In genomic region chr16:55807505-55807932, GRCm38 (mm10) we compare ENCODE assay signal across 12 mouse cellular contexts. TPM values are rescaled to one million over a fixed set of nuclear protein-coding genes. Genes with fewer than 3 reads are reported as not detected.
A peak's percentile ranks its signal among the peaks of the same experiment; 100 is the strongest.
DNase-seq lines count a peak whose midpoint lies in the region; ATAC-seq and TF ChIP-seq lines count a peak whose summit lies in the region.
"Had no signal": no experiment of that assay in that cellular context is flagged by ENCODE, and none has a peak within 500 bp of the region (broad histone marks: within the 10 kb centered on the region; RNA-seq: fewer than 3 reads in every experiment).

No protein-coding gene starts in this region.

- intact Hi-C loops in heart, adult 2 months (cut with DNase I), result no loop called here

- no peaks in the 10 kb centered on the region; the same call in 1 of the 2 replicates for H3K4me1 ChIP-seq in heart, adult 2 months (ENCODE audit: control insufficient read depth, insufficient read depth, low read length)
- peaks cover 3% of the 10 kb centered on the region; the same call in 1 of the 2 replicates for H3K4me1 ChIP-seq in heart, embryonic 11.5 days (ENCODE audit: control insufficient read depth, insufficient read depth, low read length)
- no peaks in the 10 kb centered on the region for H3K4me1 ChIP-seq in midbrain, embryonic 14.5 days (ENCODE audit: control insufficient read depth, insufficient read depth, low read length)
- H3K4me1 ChIP-seq in midbrain, embryonic 10.5 days, result peaks cover 4% of the 10 kb centered on the region; the same call in 1 of the 2 replicates
- no peaks in the 10 kb centered on the region for H3K4me1 ChIP-seq in limb, embryonic 14.5 days (ENCODE audit: control insufficient read depth, insufficient read depth, low read length)
- H3K4me1 ChIP-seq: liver, embryonic 13.5 days; stomach, embryonic 15.5 days had no signal

- H3K27me3 ChIP-seq in heart, adult 2 months (ENCODE audit: control insufficient read depth, insufficient read depth, low read length), result no peaks in the 10 kb centered on the region
- no peaks in the 10 kb centered on the region for H3K27me3 ChIP-seq in heart, embryonic 11.5 days (ENCODE audit: control insufficient read depth, insufficient read depth, low read length)
- no peaks in the 10 kb centered on the region for H3K27me3 ChIP-seq in midbrain, embryonic 14.5 days (ENCODE audit: control insufficient read depth, insufficient read depth, low read length)
- no peaks in the 10 kb centered on the region for H3K27me3 ChIP-seq in midbrain, embryonic 10.5 days (ENCODE audit: low read depth, poor library complexity, severe bottlenecking)
- no peaks in the 10 kb centered on the region for H3K27me3 ChIP-seq in limb, embryonic 14.5 days (ENCODE audit: control insufficient read depth, insufficient read depth, low read length)
- H3K27me3 ChIP-seq: liver, embryonic 13.5 days; stomach, embryonic 15.5 days had no signal

- H3K27ac ChIP-seq in heart, adult 2 months, result no peak overlapping the region
- no peak overlapping the region for H3K27ac ChIP-seq in heart, embryonic 11.5 days (ENCODE audit: low read depth, low read length)
- H3K27ac ChIP-seq in midbrain, embryonic 14.5 days (replicated peaks; ENCODE audit: low read depth, low read length), result no peak overlapping the region
- H3K27ac ChIP-seq in midbrain, embryonic 10.5 days (replicated peaks), result no peak overlapping the region
- H3K27ac ChIP-seq in limb, embryonic 14.5 days (replicated peaks; ENCODE audit: low read depth, low read length), result no peak overlapping the region
- H3K27ac ChIP-seq: hindbrain, embryonic 14.5 days; liver, embryonic 13.5 days; stomach, embryonic 15.5 days had no signal

- no peak overlapping the region for H3K9ac ChIP-seq in heart, adult 2 months (ENCODE audit: low read depth, low read length)
- no peak overlapping the region for H3K9ac ChIP-seq in heart, embryonic 11.5 days (ENCODE audit: low read depth, low read length)
- no peak overlapping the region for H3K9ac ChIP-seq in midbrain, embryonic 14.5 days (replicated peaks; ENCODE audit: low read length)
- H3K9ac ChIP-seq in limb, embryonic 14.5 days (ENCODE audit: low read depth, low read length, severe bottlenecking), result no peak overlapping the region
- H3K9ac ChIP-seq: hindbrain, embryonic 14.5 days; liver, embryonic 13.5 days; stomach, embryonic 15.5 days had no signal

- 23% methylated on average over 6 of the region's 6 CpGs for WGBS in heart, adult 2 months
- 28% methylated on average over 6 of the region's 6 CpGs for WGBS in heart, embryonic 11.5 days (ENCODE audit: insufficient replicate concordance)
- 27% methylated on average over 6 of the region's 6 CpGs for WGBS in midbrain, embryonic 14.5 days
- 57% methylated on average over 6 of the region's 6 CpGs for WGBS in midbrain, embryonic 10.5 days
- WGBS in limb, embryonic 14.5 days, result 53% methylated on average over 6 of the region's 6 CpGs

- peak; percentile 20; the same call in 1 of the 2 replicates for TF ChIP-seq POLR2A in heart, adult 2 months (IDR thresholded peaks at IDR 0.05; ENCODE audit: insufficient read depth, low read depth, low read length)
- TF ChIP-seq POLR2A in limb, embryonic 14.5 days (IDR thresholded peaks at IDR 0.05; ENCODE audit: borderline replicate concordance, extremely low read depth, insufficient read depth, insufficient read length), result no peak

- TF ChIP-seq CTCF in heart, adult 2 months (IDR thresholded peaks at IDR 0.05), result no peak

- 0 out of 2 replicates have a peak, but pooled peaks have one; percentile 34 for TF ChIP-seq EP300 in heart, adult 2 months (IDR thresholded peaks at IDR 0.05; ENCODE audit: insufficient read depth, low read depth, low read length)

- no peak overlapping the region for H3K4me2 ChIP-seq in heart, embryonic 11.5 days
- no peak overlapping the region for H3K4me2 ChIP-seq in midbrain, embryonic 14.5 days (ENCODE audit: low read length)
- H3K4me2 ChIP-seq in limb, embryonic 14.5 days (replicated peaks; ENCODE audit: low read depth, low read length, severe bottlenecking), result no peak overlapping the region
- H3K4me2 ChIP-seq: hindbrain, embryonic 14.5 days; liver, embryonic 13.5 days; stomach, embryonic 15.5 days had no signal

- H3K4me3 ChIP-seq in heart, adult 2 months, result no peak overlapping the region
- H3K4me3 ChIP-seq in heart, embryonic 11.5 days (ENCODE audit: low read depth, low read length), result no peak overlapping the region
- no peak overlapping the region for H3K4me3 ChIP-seq in midbrain, embryonic 14.5 days (replicated peaks; ENCODE audit: low read depth, low read length)
- H3K4me3 ChIP-seq in midbrain, embryonic 10.5 days, result no peak overlapping the region
- H3K4me3 ChIP-seq in limb, embryonic 14.5 days (replicated peaks; ENCODE audit: low read length), result no peak overlapping the region
- H3K4me3 ChIP-seq: liver, embryonic 13.5 days; stomach, embryonic 15.5 days had no signal

- H3K79me2 ChIP-seq in heart, adult 2 months (replicated peaks; ENCODE audit: control insufficient read depth, insufficient read depth, low read length), result no peaks in the 10 kb centered on the region

- H3K36me3 ChIP-seq in heart, adult 2 months (ENCODE audit: control insufficient read depth, insufficient read depth, low read length), result peaks cover 2% of the 10 kb centered on the region
- no peaks in the 10 kb centered on the region; the same call in 1 of the 2 replicates for H3K36me3 ChIP-seq in heart, embryonic 11.5 days (ENCODE audit: control insufficient read depth, insufficient read depth, low read length)
- H3K36me3 ChIP-seq in midbrain, embryonic 14.5 days (ENCODE audit: control insufficient read depth, insufficient read depth, low read length), result peaks cover under 1% of the 10 kb centered on the region; the same call in 1 of the 2 replicates
- peaks cover 3% of the 10 kb centered on the region for H3K36me3 ChIP-seq in midbrain, embryonic 10.5 days
- peaks cover 19% of the 10 kb centered on the region for H3K36me3 ChIP-seq in limb, embryonic 14.5 days (ENCODE audit: control insufficient read depth, insufficient read depth, low read length)

- H3K9me3 ChIP-seq in heart, embryonic 11.5 days (replicated peaks; ENCODE audit: control insufficient read depth, low read length), result no peaks in the 10 kb centered on the region
- no peaks in the 10 kb centered on the region for H3K9me3 ChIP-seq in midbrain, embryonic 14.5 days (ENCODE audit: control insufficient read depth, low read length)
- no peaks in the 10 kb centered on the region for H3K9me3 ChIP-seq in midbrain, embryonic 10.5 days (replicated peaks)
- H3K9me3 ChIP-seq in limb, embryonic 14.5 days (ENCODE audit: control insufficient read depth, low read length), result no peaks in the 10 kb centered on the region
- H3K9me3 ChIP-seq: liver, embryonic 13.5 days; stomach, embryonic 15.5 days had no signal

- no peak for ATAC-seq in heart, embryonic 11.5 days (replicated peaks; ENCODE audit: insufficient number of reproducible peaks, low FRiP score, low TSS enrichment)
- ATAC-seq in midbrain, embryonic 14.5 days (ENCODE audit: low FRiP score, low TSS enrichment), result no peak
- ATAC-seq in limb, embryonic 14.5 days (ENCODE audit: low FRiP score, low read depth), result peak; percentile 60; the same call in 1 of the 2 replicates
- ATAC-seq in frontal cortex, adult (ENCODE audit: low TSS enrichment), result no peak

- peak in 1 of 2 experiments; percentile 33 for DNase-seq in heart, adult 2 months
- peak; percentile 23 for DNase-seq in midbrain, embryonic 14.5 days
- DNase-seq in midbrain, embryonic 10.5 days (ENCODE audit: low spot score), result no peak
- peak; percentile 63 for DNase-seq in limb, embryonic 14.5 days (ENCODE audit: low spot score)
- no peak for DNase-seq in urinary bladder, postnatal 36 days (ENCODE audit: low spot score in 2 of 2)
- DNase-seq in urinary bladder, postnatal 14 days (ENCODE audit: low spot score), result no peak
- DNase-seq: embryo, embryonic 11 days; liver, embryonic 13.5 days had no signal

RNA-seq across cellular contexts. Expression of gene Nfkbiz, which starts 31.2 kb away (rescaled TPM):
- total RNA-seq in heart, adult 2 months (2021), result 1 to 10 TPM; 2.1 to 2.3 TPM
- 2.8 and 3.4 TPM in 2 replicates for polyA plus RNA-seq in heart, adult 2 months (2012; rRNA removed)
- 3.5 and 3.7 TPM in 2 replicates for polyA plus RNA-seq in heart, embryonic 11.5 days (2014; fragmentation: Nextera tagmentation; extraction: Ambion mirVana)
- polyA plus RNA-seq in midbrain, embryonic 14.5 days (2014; fragmentation: Nextera tagmentation; extraction: Ambion mirVana), result 1.2 and 1.3 TPM in 2 replicates
- 1.1 and 1.2 TPM in 2 replicates for polyA plus RNA-seq in midbrain, embryonic 10.5 days (2016; fragmentation: Nextera tagmentation; extraction: Ambion mirVana)
- 9.2 and 10.0 TPM in 2 replicates for polyA plus RNA-seq in limb, embryonic 14.5 days (2012; rRNA removed)
- polyA plus RNA-seq in limb, embryonic 14.5 days (2014; fragmentation: Nextera tagmentation; extraction: Ambion mirVana), result 5.0 and 5.3 TPM in 2 replicates

Comparison
In these comparisons a context has a peak if more than half of its experiments do, and no peak if none do; other contexts are left out.
1. DNase-seq: peak in midbrain, embryonic 14.5 days (single experiment) and limb, embryonic 14.5 days (single experiment); none in midbrain, embryonic 10.5 days (single experiment), urinary bladder, postnatal 36 days (0 of 2) and urinary bladder, postnatal 14 days (single experiment).